Mouse (Mus musculus): Measurements from ENCODE around the gene Sycp2l.

DNA sequence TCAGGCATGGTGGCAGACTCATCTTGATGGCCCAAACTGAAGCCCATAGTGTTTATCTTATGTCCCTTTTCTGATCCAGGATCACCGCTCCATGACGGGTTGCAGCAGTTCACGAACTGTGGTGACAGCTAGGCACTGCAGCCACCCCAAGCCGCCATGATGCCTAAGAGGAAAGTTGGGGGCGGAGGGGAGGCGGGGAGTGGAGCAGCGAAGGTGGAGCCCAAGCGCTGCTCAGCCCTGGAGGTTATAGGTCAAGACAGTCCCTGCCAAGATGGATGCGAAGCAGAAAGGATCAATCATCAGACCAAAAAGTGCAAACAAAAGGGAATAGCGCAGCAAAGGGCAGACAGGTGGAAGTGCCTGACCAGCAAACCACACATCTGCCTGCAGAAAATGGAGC, 22.8 kb upstream of the Sycp2l start:
- TF ChIP-seq CTCF (IDR thresholded peaks at IDR 0.05; ENCODE audit: low read depth) (no peak), EP300 (IDR thresholded peaks at IDR 0.05; ENCODE audit: low read depth) (no peak)
